Mouse (Mus musculus): Measurements from ENCODE around the gene Asb7.

- TF ChIP-seq CTCF (IDR thresholded peaks at IDR 0.05; ENCODE audit: borderline replicate concordance, extremely low read depth, insufficient read depth, insufficient read length) = no peak
- TF ChIP-seq POLR2A (IDR thresholded peaks at IDR 0.05; ENCODE audit: borderline replicate concordance, extremely low read depth, insufficient read depth, insufficient read length, poor library complexity, severe bottlenecking) = no peak
Measured at GRCm38 (mm10) chr7:66688721-66689120, 675 bp downstream of the Asb7 start.
